Mouse (Mus musculus): Measurements from ENCODE around the gene Sucnr1. TPM values are rescaled to one million over a fixed set of nuclear protein-coding genes. Genes with fewer than 3 reads are reported as not detected.

The Sucnr1 gene
- polyA plus RNA-seq (2012): not detected in 2 replicates

DNA sequence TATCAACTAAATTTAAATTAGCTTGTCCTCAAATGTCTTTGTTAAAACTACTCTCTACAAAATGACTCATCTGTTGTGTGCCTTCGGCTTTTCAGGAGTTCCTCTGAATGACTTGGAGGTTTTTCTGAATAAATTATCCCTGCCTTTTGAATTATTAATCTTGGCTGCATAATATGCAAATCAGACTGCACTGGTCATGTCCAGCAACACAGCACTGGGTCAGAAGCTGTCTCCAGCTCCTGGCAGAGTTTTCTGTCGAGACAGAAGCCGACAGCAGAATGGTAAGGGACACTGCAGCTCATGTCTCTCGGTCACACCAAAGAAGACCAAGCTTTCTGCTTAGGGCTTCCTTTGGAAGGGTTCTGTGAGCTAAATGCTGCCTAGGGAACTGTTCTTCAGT lies at the start of gene Sucnr1:
Gene Sucnr1, plus strand, starts transcription at position 222 of the 400 bp plus-strand sequence.
- TF ChIP-seq GATA1 (IDR thresholded peaks at IDR 0.05; ENCODE audit: low read length) (no peak), TAL1 (IDR thresholded peaks at IDR 0.05; ENCODE audit: low read length) (no peak)

DNA sequence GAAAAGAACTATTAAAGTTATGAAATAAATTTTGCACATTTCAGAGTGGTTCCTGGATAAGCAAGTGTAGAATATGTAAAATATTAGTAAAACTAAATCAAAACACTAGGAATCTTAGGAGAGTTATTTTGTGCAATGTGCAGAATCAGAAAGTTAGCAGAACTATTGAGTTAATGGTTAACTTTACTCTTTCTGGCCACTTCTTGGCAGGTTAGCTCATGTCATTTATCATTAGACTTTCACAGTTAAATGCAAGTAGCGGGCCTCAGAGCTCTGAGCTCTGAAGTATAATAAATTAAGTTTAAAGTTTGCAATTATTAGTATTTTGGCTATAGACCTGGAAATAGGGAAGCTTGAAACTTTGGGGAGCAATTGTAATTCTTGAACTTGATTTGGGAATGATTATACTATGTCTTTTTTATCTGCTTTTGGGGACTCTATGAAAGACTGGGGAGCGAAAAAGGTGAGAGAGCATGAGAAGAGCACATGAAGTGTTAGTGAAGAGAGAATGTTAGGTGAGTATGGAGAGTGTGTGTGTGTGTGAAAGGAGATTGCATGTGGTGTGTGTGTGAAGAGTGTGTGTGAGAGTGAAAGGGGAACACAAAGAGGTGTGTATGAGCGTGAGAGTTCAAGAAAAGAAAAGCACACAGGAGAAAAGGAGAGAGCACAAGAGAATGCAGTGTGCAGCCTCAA lies 35.3 kb upstream of the Sucnr1 start:
- H3K27me3 ChIP-seq (ENCODE audit: control insufficient read depth): no peaks in the 10 kb centered on the region
- H3K36me3 ChIP-seq (ENCODE audit: control insufficient read depth): no peaks in the 10 kb centered on the region
- no peaks in the 10 kb centered on the region for H3K4me1 ChIP-seq (ENCODE audit: control insufficient read depth)
- no peaks in the 10 kb centered on the region for H3K9me3 ChIP-seq (ENCODE audit: control insufficient read depth, low read length)
- no peak for TF ChIP-seq TAL1 (IDR thresholded peaks at IDR 0.05; ENCODE audit: low read length)
- no peak for TF ChIP-seq GATA1 (IDR thresholded peaks at IDR 0.05; ENCODE audit: low read length)
- no peak overlapping the region for H3K4me3 ChIP-seq (replicated peaks)

More for the DNA sequence above, at the start of gene Sucnr1:
- H3K27me3 ChIP-seq (ENCODE audit: control insufficient read depth): no peaks in the 10 kb centered on the region
- H3K4me3 ChIP-seq (replicated peaks): no peak within 1 kb of the TSS
- H3K4me1 ChIP-seq (ENCODE audit: control insufficient read depth): no peaks in the 10 kb centered on the region
- no peaks in the 10 kb centered on the region for H3K9me3 ChIP-seq (ENCODE audit: control insufficient read depth, low read length)
- no peaks in the 10 kb centered on the region for H3K36me3 ChIP-seq (ENCODE audit: control insufficient read depth)

DNA sequence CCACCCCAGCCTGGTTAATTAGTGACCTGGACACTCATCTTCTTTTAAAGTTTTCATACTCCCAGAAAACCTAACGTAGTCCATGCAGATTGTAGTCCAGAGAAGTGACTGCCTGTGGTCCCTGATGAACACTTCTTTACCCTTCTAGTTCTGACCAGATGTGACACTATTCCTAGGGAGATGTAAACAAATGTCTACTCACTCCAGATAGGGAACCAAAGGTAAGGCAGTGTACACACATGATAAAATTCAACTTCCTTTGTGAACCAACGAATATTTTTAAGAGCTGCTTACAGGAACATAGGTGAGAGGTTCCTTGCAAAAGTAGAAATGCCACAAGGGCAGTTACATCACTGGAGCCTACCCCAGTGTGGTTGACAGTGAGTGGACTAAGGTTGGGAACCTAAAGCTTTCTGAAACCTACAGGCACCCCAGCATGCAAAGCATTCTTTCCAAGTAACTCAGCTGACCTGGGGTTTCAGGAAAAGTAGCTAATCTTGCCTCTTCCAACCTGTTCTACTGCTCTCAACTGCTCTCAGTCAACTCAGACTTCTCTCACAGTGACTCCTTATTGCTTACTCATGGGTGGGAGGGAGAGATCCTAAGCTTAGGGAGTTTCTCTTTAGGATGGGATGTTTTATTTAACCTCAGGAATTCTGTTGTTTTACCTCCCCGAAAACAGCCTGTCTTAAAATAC lies 28.3 kb upstream of the Sucnr1 start:
- H3K4me3 ChIP-seq (replicated peaks): no peak overlapping the region

DNA sequence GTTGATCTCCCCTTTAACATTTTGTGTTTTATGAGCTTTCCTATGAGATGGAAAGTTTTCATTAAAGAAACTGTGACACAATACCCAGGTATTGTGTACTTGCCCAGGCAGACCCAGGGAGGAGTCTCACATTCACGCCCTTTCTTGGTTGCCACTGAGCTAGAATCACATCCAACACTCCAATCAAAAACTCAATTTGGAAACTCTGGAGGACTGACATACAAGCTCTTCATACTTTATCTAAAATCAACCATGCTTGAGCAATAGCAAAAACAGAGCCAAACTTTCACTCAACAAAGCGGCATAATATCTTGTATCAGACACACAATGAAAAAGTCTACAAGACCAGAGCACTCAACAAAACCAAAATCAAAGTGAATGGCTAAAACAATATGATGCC lies 27.7 kb upstream of the Sucnr1 start:
- Histone ChIP-seq H3K36me3 (ENCODE audit: control insufficient read depth) (no peaks in the 10 kb centered on the region), H3K4me3 (replicated peaks) (no peak overlapping the region), H3K9me3 (ENCODE audit: control insufficient read depth, low read length) (no peaks in the 10 kb centered on the region), H3K27me3 (ENCODE audit: control insufficient read depth) (no peaks in the 10 kb centered on the region), H3K4me1 (ENCODE audit: control insufficient read depth) (no peaks in the 10 kb centered on the region)
- no peak for TF ChIP-seq GATA1 (IDR thresholded peaks at IDR 0.05; ENCODE audit: low read length)
- no peak for TF ChIP-seq TAL1 (IDR thresholded peaks at IDR 0.05; ENCODE audit: low read length)

More for the DNA sequence above, 28.3 kb upstream of the Sucnr1 start:
- Histone ChIP-seq H3K9me3 (ENCODE audit: control insufficient read depth, low read length) (no peaks in the 10 kb centered on the region), H3K36me3 (ENCODE audit: control insufficient read depth) (no peaks in the 10 kb centered on the region), H3K4me1 (ENCODE audit: control insufficient read depth) (no peaks in the 10 kb centered on the region), H3K27me3 (ENCODE audit: control insufficient read depth) (no peaks in the 10 kb centered on the region)
- TF ChIP-seq TAL1 (IDR thresholded peaks at IDR 0.05; ENCODE audit: low read length): no peak
- TF ChIP-seq GATA1 (IDR thresholded peaks at IDR 0.05; ENCODE audit: low read length): no peak

- no peak overlapping the region for H3K4me3 ChIP-seq (replicated peaks)
- TF ChIP-seq TAL1 (IDR thresholded peaks at IDR 0.05; ENCODE audit: low read length): no peak
- no peaks in the 10 kb centered on the region for H3K27me3 ChIP-seq (ENCODE audit: control insufficient read depth)
Measured at GRCm38 (mm10) chr3:60056451-60056850, 25.2 kb upstream of the Sucnr1 start.

GRCm38 (mm10) chr3:60057070-60057808 lies 24.4 kb upstream of the Sucnr1 start:
- no peaks in the 10 kb centered on the region for H3K9me3 ChIP-seq (ENCODE audit: control insufficient read depth, low read length)
- no peaks in the 10 kb centered on the region for H3K27me3 ChIP-seq (ENCODE audit: control insufficient read depth)
- H3K36me3 ChIP-seq (ENCODE audit: control insufficient read depth): no peaks in the 10 kb centered on the region
- no peak overlapping the region for H3K4me3 ChIP-seq (replicated peaks)
- H3K4me1 ChIP-seq (ENCODE audit: control insufficient read depth): no peaks in the 10 kb centered on the region
- no peak for TF ChIP-seq GATA1 (IDR thresholded peaks at IDR 0.05; ENCODE audit: low read length)
- TF ChIP-seq TAL1 (IDR thresholded peaks at IDR 0.05; ENCODE audit: low read length): no peak

More at GRCm38 (mm10) chr3:60056451-60056850, 25.2 kb upstream of the Sucnr1 start:
- H3K4me1 ChIP-seq (ENCODE audit: control insufficient read depth): no peaks in the 10 kb centered on the region
- H3K36me3 ChIP-seq (ENCODE audit: control insufficient read depth): no peaks in the 10 kb centered on the region
- H3K9me3 ChIP-seq (ENCODE audit: control insufficient read depth, low read length): no peaks in the 10 kb centered on the region

DNA sequence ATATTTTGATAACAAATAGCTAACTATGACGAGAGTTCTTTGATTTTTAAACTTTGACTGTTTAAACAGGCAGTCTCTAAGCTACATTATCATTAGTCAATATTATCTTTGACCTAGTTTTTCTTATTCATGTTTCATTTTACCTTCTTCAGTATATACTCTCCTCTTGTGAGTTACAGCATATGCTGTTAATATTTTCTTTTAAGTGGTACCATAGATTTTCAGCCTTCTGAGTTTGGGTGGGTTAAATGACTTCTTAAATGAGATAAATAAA lies 23.9 kb upstream of the Sucnr1 start:
- no peak for TF ChIP-seq GATA1 (IDR thresholded peaks at IDR 0.05; ENCODE audit: low read length)
- no peak overlapping the region for H3K4me3 ChIP-seq (replicated peaks)
- H3K27me3 ChIP-seq (ENCODE audit: control insufficient read depth): no peaks in the 10 kb centered on the region
- H3K9me3 ChIP-seq (ENCODE audit: control insufficient read depth, low read length): no peaks in the 10 kb centered on the region
- no peaks in the 10 kb centered on the region for H3K4me1 ChIP-seq (ENCODE audit: control insufficient read depth)
- no peaks in the 10 kb centered on the region for H3K36me3 ChIP-seq (ENCODE audit: control insufficient read depth)

- Histone ChIP-seq H3K9me3 (ENCODE audit: control insufficient read depth, low read length) (no peaks in the 10 kb centered on the region), H3K4me1 (ENCODE audit: control insufficient read depth) (no peaks in the 10 kb centered on the region), H3K4me3 (replicated peaks) (no peak overlapping the region), H3K36me3 (ENCODE audit: control insufficient read depth) (no peaks in the 10 kb centered on the region), H3K27me3 (ENCODE audit: control insufficient read depth) (no peaks in the 10 kb centered on the region)
- no peak for TF ChIP-seq TAL1 (IDR thresholded peaks at IDR 0.05; ENCODE audit: low read length)
- no peak for TF ChIP-seq GATA1 (IDR thresholded peaks at IDR 0.05; ENCODE audit: low read length)
Measured at GRCm38 (mm10) chr3:60078883-60079415, 2.7 kb upstream of the Sucnr1 start.

- Histone ChIP-seq H3K4me3 (replicated peaks) (no peak overlapping the region), H3K4me1 (ENCODE audit: control insufficient read depth) (no peaks in the 10 kb centered on the region), H3K36me3 (ENCODE audit: control insufficient read depth) (no peaks in the 10 kb centered on the region), H3K9me3 (ENCODE audit: control insufficient read depth, low read length) (no peaks in the 10 kb centered on the region), H3K27me3 (ENCODE audit: control insufficient read depth) (no peaks in the 10 kb centered on the region)
- TF ChIP-seq GATA1 (IDR thresholded peaks at IDR 0.05; ENCODE audit: low read length) (no peak), TAL1 (IDR thresholded peaks at IDR 0.05; ENCODE audit: low read length) (no peak)
Measured at GRCm38 (mm10) chr3:60080572-60080971, 1.1 kb upstream of the Sucnr1 start.

Data from erythroblast, embryonic 14.5 days (primary cell).